Mouse (Mus musculus) mesoderm, embryonic 11.5 days (tissue): ENCODE data around the gene Rab4b.

Source experiments
- DNase-seq: peaks from one replicate; pipeline ENCODE4 v3.0.0-alpha.2; 2012; ENCODE audit warnings: low read depth, low spot score

The Rab4b gene

DNA sequence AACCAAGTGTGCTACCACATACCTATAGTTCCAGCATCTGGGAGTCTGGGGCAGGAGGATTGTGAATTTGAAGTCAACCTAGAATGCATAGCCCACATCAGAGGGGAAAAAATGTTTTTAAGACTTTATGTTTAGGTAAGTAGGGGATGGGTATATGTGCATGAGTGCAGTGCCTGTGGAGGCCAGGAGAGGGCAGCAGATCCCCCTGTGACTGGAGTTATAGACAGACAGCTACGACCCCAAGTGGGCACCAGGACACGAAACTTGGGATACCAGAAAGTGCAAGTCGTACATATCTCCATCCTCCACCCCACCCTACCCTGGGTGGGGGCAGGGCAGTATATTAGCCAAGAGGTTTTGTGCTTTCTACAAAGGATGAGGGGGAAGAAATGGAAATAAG, 6.3 kb upstream of the Rab4b start:
- peak; percentile 47 for DNase-seq

DNA sequence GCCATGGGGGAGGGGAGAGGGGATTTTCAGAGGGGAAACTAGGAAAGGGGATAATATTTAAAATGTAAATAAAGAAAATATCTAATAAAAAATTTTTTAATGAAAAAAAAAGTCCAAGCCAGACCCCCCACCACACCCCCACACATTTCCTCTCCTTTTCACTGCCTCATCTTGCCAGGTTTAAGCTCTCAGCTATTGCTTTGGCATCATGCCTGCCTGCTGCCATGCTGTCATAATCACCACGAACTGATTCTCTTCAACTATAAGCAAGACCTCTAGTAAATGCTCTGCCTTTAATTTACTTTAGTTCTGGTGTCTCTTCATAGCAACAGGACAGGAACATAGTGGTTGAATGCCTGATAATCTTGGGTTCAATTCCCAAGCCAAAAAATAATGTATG, 3.8 kb upstream of the Rab4b start:
- no peak for DNase-seq

DNA sequence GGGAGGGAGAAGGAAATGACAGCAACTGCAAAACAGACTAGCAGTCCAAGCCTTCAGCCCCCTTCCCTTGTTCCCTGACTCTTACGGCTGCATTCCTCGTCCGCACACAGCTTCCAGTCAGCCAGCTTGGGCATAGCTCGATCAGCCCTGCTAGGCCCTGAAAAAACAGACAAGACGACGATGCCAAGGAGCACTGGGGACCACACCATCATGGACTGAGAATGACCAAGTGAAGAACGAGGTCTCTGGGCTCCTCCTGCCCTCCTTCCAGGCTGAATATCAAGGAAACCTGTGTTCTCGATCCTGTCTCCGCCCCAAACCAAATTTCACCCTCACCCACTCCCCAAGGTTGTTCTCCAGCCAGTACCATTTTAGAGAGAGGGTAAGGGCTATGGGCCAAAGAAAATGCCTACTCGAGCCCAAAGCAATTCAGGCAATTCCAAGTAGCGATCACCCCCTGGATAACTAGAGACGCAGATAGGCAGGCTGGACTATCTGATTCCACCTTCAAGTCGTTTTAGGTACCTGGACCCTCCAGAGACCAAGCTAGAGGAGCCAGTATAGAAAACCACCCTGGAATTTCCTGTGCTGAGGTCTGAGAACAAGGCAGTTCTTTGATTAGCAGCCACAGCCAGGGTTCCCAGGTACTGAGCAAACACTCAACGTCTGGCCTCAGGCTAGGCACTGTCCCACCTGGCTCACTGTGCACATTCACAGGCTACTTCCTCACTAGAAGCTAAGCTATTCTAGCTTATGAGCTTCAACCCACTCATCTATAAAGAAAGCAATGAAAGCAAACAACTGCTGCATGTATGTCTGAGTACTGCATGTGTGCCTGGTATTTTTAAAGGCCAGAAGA, 2.4 kb upstream of the Rab4b start, which contains the start of the genes Gm21983 and Mia:
Gene Gm21983 (minus strand): TSS at position 250 of the 859 bp plus-strand sequence.
Gene Mia (minus strand): TSS at position 321 of the 859 bp plus-strand sequence.
- DNase-seq, result no peak

DNA sequence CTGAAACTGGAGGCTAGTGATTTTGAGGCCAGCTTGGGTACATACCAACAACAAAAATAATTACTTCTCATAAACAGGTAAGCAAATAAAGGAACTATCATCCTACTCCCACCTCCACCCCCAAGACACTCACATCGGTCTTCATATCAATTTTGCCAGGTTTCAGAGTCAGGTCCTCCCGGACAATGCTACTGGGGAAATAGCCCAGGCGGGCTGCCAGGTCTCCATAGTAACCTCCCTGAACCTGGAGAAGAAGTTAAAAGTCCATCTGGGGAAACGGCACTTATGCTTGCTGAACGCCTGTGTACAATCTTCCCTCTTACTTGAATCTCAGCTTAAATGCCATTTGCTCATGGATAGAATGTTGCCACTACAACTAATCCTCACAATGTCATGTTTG, 1.3 kb upstream of the Rab4b start:
- no peak for DNase-seq

DNA sequence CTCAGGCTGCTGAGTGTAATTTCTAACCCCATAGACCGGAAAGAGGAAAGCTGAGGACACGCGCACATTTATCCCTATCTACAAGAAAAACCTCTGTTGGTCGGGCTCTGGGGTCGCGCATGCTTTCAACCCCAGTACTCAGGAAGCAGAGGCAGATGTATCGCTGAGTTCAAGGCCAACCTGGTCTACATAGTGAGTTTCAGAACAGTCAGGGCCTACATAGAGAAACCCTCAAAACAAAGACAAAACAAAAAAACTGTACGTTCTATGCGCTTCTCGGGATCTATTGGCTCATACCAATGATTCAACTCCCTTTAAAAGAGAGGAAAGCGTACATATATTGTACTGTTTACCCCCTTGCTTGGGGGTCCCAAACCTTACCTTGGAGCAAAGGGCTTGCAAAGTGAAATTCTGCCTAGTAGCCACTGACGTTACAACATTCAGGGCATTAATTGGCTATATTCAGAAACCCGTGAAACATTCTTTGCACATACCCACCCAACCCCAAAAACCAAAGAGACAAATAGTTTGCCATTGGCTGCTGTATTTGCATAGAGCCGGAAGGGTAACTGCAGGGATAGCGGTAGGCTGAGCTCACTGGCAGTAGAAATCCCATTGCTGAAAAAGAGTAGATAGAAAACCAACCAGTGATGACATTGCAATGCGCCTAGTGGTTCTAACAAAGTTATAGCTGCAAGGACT, 672 bp upstream of the Rab4b start:
- no peak for DNase-seq

DNA sequence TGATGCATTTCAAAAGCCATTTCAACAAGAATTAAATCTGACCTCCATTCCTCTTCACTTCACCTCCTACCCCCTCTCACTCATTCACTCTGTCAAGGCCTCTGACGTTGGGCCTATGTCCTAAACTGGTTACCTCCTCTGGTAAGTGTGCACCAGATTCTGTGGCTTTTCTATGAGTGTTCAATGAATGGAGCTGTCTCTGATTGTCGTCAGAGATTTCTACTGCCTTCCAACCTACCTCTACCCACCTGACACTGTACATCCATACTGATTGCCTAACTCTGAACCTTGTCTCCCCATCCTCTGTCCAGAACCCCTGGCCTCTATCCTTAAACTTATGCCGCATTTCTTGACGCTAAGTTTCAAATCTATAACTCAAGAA, 763 bp downstream of the Rab4b start:
- no peak for DNase-seq

DNA sequence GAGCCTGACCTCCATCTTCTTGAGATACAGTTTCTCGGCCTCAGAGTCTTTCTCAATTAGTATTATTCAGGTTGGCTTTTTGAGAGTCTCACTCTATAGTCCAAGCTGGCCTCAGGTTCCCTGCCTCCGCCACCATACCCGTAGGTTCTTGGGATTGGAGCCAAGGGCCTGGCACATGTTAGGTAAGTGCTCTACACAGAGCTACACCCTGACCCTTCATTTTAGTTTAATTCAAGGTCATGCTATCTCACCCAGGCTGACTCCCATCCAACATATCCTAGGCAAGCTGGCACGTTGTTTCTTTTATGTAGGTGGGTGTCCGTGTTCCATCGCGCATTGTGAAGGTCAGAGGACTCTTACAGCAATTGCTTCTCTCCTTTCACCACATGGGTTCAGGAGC, 3.8 kb downstream of the Rab4b start:
- no peak for DNase-seq

DNA sequence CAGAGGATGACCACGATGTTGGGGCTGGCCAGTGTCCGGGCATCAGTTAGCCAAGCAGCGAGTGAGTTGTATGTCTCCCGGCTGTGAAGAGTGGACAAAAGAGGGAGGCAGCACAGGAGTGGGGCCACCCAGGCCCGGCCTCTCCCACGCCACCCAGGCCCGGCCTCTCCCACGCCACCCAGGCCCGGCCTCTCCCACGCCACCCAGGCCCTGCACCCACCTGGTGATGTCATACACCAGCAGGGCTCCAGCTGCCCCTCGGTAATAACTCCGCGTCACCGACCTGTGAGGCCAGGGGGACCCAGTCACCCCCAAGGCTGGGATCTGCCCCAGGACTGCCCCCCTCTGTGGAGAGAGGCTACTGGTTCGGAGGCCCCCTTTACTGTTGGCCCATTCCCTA, 4.2 kb downstream of the Rab4b start:
- no peak for DNase-seq

DNA sequence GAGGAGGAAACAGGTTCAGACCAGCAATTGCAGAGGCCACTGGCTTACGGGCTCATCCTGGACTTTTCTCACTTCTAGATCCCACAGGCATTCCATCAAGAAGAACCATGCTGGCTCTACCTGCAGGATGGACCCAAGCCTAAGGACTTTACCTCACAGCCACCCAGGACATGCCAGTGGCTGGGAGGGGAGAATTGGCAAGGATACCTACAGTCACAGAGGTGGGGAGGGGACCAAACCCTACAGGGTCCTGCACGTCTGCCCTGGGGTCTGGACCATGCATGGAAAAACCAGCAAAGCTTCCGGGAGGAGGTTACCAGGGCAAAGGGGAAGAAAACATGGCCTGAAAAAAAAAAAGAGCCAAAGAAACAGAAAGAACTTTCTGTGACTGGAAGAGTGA, 7.7 kb downstream of the Rab4b start:
- DNase-seq, result no peak

DNA sequence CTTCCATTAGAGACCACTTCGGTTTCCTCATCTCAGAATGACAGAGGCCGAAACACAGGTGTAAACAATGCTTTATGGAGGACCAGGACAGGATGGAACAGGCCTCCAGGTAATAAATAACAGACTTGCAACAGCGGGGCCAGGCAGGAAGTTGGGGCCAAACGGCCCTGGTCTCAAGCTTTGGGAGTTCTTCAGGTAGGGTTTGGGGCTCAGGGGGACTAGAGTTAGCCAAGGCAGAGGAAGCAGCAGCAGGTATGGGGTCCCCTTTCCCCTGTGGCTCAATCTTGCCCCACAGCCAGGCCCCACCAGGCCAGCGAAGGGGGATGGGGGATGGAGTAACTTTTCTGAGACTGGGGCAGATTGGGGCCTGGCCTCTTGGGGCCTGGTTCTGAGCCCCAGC, 10.3 kb downstream of the Rab4b start:
- no peak for DNase-seq

DNA sequence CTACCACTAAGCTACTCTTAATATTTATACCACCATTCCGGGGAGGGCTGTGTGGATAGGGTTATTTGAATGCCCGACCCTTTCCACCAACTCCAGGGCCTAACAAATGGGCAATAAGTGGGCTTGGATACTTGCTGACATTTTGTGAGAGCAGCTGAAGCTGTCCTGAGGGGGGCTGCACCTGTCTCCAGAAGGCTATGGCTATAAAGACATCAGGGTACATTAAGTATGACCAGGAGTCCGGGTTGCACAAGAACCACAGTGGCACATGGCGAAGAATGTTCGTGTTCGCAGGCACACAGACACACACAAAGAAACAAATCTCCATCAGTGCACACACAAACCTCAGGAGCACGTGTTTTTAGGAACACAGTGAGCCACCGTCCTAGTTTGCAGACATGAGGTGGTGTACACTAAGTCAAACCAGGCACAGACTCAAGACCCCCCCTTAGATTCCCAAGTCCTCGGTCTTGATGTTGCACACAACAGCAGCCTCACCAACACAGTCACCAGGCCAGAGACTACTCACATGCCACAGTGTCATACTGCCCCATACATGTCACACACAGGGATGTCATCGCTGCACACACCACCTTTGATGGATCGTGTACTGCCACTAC, 11.1 kb downstream of the Rab4b start:
- DNase-seq, result no peak

DNA sequence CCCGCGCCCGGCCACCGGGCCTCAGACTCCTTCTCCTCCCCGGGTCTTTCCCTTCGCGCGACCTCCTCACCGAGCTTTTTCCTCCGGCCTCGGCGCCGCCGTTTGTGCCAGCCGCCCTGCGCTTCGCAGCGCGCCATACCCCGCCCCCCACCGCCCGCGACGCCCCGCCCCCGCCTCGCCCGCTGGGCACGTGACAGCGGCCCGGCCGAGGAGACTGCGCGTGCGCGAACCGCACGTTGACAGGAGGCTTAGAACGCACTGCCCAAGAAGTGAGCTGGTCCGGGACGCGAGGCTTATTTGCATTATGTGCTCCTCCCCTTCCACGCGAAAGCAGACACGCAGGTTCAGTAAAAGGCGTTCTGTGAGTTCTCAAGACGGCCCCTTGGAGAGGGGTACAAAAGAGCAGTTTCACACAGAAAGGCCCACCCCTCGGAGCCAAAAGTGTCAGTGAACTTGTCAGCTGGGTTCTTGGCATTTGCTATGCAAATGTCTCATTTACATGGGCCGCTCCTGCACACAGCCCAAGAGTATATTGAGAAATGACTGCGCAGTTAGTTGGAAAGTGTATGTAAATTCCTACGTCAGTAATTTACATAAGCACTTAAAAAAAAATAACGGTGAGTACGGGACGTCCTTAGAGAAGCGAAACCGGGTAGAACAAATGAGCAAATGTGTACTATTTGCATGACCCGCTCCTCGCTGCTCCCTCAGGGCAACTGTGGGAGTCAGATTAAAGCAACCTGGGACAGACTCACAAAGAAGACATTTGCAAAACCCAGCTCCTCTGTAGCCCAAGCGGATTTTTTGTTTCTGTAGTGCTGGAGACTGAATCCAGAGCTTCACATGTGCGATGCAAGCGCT, 11.9 kb downstream of the Rab4b start, which contains the start of gene Egln2:
Gene Egln2 (minus strand): TSS at position 189 of the 861 bp plus-strand sequence.
- DNase-seq, result peak; percentile 95

DNA sequence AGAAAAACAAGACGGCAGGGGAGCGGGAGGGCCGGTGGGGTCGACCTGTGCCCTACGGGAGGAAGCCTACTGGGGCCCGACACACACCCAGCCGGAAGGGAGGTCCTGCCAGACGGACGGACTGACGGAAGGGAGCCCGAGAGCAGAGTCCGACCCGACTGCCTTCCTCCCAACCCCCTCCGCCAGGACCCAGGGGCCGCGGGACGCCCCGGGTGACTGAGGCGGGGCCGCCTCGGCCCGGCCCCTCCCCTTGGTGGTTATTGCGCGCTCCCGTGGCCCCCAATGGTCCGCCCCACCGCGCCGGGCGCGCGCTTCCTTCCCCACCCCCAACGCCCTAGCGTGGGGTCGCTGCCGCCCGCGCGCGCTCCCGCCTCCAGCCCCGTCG, 12.5 kb downstream of the Rab4b start:
- peak; percentile 89 for DNase-seq

DNA sequence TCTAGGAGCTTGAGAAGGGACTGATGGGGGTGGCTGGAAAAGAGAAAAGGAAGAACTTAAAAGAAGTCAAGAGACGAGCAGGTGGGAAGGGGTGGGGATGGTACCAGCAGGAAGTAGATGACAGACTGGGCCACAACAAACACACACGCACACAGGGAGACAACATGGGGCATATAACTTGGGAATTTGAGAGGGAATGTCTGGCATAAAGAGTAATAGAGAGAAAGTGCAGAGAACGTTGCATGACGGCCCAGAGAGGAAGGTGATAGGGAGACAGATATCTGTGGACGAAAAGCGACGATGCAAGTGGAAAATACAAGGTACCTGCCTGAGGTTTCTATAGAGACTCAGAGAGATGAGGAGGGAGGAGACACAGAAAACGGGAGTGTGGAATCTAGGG, 13.0 kb downstream of the Rab4b start:
- no peak for DNase-seq

DNA sequence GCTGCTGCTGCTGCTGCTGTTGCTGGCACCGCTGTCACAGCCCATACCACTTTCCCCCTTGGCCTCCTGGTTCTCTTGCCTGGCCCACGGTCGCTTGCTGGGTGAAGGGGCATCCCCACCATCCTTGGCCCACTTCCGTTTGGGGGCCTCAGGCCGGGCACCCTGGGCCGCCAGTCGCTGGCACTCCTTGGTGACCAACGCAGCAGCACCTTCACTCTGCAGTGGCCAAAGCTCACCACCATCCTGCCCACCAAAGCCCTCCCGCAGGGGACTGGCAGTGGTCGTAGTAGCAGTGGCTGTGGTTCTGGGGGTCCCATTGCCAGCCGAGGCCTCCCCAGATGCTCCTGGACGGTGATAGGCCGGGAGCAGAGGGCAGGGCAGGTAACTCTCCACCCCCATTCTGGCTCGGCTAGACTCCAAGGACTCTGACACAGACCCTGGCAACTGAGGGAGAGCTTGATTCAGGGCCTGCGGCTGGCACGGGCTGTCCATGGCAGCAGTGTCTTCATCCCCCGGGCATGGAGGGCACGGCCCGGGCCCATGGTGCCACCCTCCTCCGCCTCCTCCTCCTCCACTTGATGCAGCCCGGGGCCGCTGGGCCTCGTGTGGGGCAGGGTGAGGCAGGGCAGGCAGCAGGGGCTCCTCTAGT, 13.6 kb downstream of the Rab4b start:
- no peak for DNase-seq

DNA sequence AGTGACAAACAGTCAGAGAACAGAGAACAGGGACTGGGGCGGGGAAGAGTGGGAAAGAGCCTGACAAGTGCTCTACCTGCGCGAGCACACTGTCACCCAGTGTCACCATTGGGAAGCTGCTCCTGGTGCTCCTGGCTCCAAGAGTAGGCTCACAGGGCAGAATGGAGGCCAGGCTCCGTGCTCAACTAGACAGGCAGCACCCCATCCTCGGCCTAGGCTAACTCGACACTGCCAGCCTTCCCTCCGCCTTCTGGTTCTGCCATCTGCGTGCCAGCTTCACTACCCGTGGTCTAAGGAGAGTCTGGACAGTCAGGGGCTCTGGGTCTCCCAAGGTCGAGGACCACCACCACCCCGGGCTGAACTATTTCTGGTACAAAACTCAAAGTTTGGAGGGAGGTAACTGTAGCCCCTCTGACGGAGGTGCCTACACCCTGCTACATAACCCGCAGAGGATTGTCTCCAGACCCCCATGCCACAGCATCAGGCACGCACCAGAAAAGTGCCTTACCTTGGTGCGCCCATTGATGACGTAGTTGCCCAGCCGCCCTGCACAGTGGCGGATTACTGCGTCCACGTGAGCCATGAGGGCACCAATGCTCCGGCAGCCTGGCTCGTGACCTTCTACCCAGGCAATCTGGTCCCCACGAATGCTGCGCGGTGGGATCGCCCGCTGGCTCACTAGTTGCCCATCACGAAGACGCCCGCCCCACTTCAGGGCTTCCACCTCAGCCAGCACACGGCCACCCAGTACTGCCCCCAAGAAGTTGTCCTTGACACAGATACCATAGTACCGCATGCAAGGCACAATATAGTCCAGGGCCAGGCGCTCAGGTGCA, 14.4 kb downstream of the Rab4b start:
- DNase-seq, result no peak

DNA sequence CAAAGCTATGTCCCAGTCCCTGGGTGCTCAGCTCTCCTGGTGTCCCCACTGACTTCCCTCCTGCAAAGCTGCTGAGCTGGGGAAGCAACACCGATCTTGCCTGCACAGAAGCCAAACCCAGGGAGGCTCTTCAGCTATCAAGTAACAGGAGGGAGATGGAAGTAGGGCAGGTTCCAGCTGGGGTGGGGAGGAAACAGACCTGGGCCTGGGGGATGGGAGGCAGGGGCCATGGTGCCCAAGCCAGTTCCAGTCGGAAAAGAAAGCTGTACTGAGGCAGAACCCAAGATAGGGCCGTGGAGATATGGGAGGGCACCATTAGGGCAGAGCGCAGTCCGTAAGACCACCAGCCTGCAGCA, 15.3 kb downstream of the Rab4b start:
- no peak for DNase-seq

DNA sequence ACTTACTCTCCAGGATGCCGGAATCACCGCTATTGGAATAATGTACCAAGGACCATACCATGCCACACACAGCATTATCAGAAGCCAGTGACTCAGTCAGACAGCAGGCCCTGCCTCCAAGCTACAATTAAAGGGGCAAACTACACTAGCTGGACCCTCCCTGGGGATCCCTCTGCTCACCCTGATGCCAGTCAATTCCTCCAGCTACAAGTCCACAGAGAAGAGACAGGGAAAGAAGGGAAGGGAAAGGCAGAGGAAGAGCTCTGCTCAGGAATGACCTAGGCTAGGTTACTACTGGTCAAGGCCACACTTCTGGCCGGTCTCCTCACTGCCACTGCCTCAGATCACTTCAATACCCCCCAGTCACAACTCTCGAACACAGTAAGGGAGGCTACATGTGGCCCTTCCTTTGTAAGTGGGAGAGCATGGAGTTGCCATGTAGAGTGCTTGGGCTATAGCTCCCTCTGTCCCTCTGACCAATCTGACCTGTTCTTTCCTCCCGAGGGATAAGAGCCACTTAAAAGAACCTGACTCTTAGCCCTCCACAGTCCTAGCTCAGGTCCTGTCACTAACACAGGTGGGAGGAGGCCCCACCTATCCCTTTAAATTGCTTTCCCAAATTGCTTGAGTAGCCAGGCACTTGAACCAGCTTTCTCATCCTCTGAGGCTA, 15.8 kb downstream of the Rab4b start:
- DNase-seq, result no peak

DNA sequence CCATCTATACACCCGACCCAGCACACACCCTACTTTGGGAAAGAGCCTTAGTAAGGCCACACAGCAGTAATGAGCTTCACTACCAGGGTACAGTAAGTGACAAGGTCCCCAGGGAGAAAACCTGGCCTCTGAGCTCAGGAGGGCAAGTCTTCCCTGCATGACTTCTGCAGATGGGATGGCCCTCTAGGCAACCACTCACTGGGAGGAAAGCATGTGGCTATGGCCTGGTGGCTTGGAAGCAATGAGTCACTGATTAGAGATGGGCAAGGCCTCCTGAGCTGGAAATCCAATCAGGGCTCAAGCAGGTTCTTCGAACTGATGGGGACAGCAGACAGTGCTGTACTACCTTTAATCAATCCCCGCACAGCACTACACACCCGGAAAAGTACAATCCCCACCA, 17.0 kb downstream of the Rab4b start:
- DNase-seq, result no peak

DNA sequence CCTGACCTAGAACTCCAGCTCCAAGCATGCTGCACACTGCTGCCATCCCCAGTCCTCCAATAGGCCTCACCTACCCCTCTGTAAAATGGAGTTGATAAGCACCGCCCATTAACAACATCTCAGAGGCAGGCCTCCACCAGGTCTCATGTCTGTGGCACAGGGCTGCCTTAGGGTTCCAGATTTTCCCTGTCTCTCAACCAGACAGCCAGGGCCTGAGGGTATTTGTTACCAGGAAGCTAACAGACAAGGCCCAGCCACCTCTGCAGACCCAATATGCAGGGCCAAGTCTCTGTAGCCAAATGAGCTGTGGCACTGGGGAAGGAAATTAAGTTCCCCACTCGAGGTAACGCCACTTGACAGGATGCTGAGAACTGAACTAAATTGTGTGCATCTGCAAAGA, 17.8 kb downstream of the Rab4b start:
- no peak for DNase-seq
